Mouse (Mus musculus): ENCODE data around the gene Lrrc49. TPM values are rescaled to one million over a fixed set of nuclear protein-coding genes. Genes with fewer than 3 reads are reported as not detected.

Lrrc49 gene
- total and polyA plus RNA-seq, 2 experiments from 2014 or later = 4.9 to 7.2 TPM

DNA sequence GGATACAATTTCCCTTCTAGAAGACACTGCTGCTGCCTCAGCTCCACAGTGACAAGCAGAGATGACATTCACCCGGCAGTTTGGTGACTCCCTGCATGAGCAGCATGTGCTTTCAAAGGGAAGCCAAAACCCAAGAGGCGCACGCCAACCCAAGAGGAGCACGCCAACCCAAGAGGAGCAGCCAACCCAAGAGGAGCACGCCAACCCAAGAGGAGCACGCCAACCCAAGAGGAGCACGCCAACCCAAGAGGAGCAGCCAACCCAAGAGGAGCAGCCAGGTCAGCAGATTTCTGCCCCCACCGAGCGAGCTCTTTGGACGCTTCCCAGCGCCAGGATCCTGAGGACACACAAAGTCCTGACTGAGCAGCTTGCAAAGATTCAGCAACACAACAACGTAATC, 23.6 kb downstream of the Lrrc49 start:
- Histone ChIP-seq H3K9ac (replicated peaks; ENCODE audit: low read depth, low read length) (no peak overlapping the region), H3K4me2 (ENCODE audit: low read depth, low read length) (no peak overlapping the region), H3K9me3 (replicated peaks; ENCODE audit: control insufficient read depth, low read length) (no peaks in the 10 kb centered on the region), H3K27ac (ENCODE audit: low read depth) (no peak overlapping the region), H3K36me3 (replicated peaks; ENCODE audit: control insufficient read depth, insufficient read depth, low read length) (peaks cover 7% of the 10 kb centered on the region; the same call in 1 of the 2 replicates), H3K4me3 (ENCODE audit: low read depth, low read length) (no peak overlapping the region), H3K27me3 (ENCODE audit: control insufficient read depth, insufficient read depth, low read length) (no peaks in the 10 kb centered on the region), H3K4me1 (ENCODE audit: control insufficient read depth, insufficient read depth) (no peaks in the 10 kb centered on the region)
- ATAC-seq (ENCODE audit: insufficient read depth, low read depth) = no peak
- TF ChIP-seq EP300 (IDR thresholded peaks at IDR 0.05; ENCODE audit: low read depth) = no peak
- no peak for TF ChIP-seq CTCF (IDR thresholded peaks at IDR 0.05; ENCODE audit: low read depth)
- no peak for DNase-seq (ENCODE audit: low spot score)
- WGBS = 87% methylated on average over 12 of the region's 12 CpGs

GRCm38 (mm10) chr9:60662936-60663335, 25.0 kb downstream of the Lrrc49 start:
- Histone ChIP-seq H3K27me3 (ENCODE audit: control insufficient read depth, insufficient read depth, low read length) (no peaks in the 10 kb centered on the region), H3K9me3 (replicated peaks; ENCODE audit: control insufficient read depth, low read length) (no peaks in the 10 kb centered on the region), H3K36me3 (replicated peaks; ENCODE audit: control insufficient read depth, insufficient read depth, low read length) (no peaks in the 10 kb centered on the region; the same call in 1 of the 2 replicates), H3K4me3 (ENCODE audit: low read depth, low read length) (no peak overlapping the region), H3K9ac (replicated peaks; ENCODE audit: low read depth, low read length) (no peak overlapping the region), H3K4me2 (ENCODE audit: low read depth, low read length) (no peak overlapping the region), H3K27ac (ENCODE audit: low read depth) (no peak overlapping the region), H3K4me1 (ENCODE audit: control insufficient read depth, insufficient read depth) (no peaks in the 10 kb centered on the region)
- TF ChIP-seq EP300 (IDR thresholded peaks at IDR 0.05; ENCODE audit: low read depth) = no peak
- no peak for TF ChIP-seq CTCF (IDR thresholded peaks at IDR 0.05; ENCODE audit: low read depth)
- 71% methylated on average over 2 of the region's 2 CpGs for WGBS
- ATAC-seq (ENCODE audit: insufficient read depth, low read depth) = no peak
- no peak for DNase-seq (ENCODE audit: low spot score)

- Histone ChIP-seq H3K36me3 (replicated peaks; ENCODE audit: control insufficient read depth, insufficient read depth, low read length) (no peaks in the 10 kb centered on the region), H3K4me1 (ENCODE audit: control insufficient read depth, insufficient read depth) (no peaks in the 10 kb centered on the region), H3K27ac (ENCODE audit: low read depth) (no peak overlapping the region), H3K9ac (replicated peaks; ENCODE audit: low read depth, low read length) (no peak overlapping the region), H3K4me3 (ENCODE audit: low read depth, low read length) (no peak overlapping the region), H3K4me2 (ENCODE audit: low read depth, low read length) (no peak overlapping the region), H3K9me3 (replicated peaks; ENCODE audit: control insufficient read depth, low read length) (no peaks in the 10 kb centered on the region), H3K27me3 (ENCODE audit: control insufficient read depth, insufficient read depth, low read length) (no peaks in the 10 kb centered on the region)
- DNase-seq (ENCODE audit: low spot score) = no peak
- no peak for ATAC-seq (ENCODE audit: insufficient read depth, low read depth)
- TF ChIP-seq EP300 (IDR thresholded peaks at IDR 0.05; ENCODE audit: low read depth) (no peak), CTCF (IDR thresholded peaks at IDR 0.05; ENCODE audit: low read depth) (no peak)
These were observed 34.4 kb downstream of the Lrrc49 start for GRCm38 (mm10) chr9:60653582-60653981.

GRCm38 (mm10) chr9:60653137-60653536, 34.8 kb downstream of the Lrrc49 start:
- TF ChIP-seq CTCF (IDR thresholded peaks at IDR 0.05; ENCODE audit: low read depth) (no peak), EP300 (IDR thresholded peaks at IDR 0.05; ENCODE audit: low read depth) (no peak)

GRCm38 (mm10) chr9:60650277-60650676, 37.7 kb downstream of the Lrrc49 start:
- no peaks in the 10 kb centered on the region for H3K36me3 ChIP-seq (replicated peaks; ENCODE audit: control insufficient read depth, insufficient read depth, low read length)
- ATAC-seq (ENCODE audit: insufficient read depth, low read depth) (no peak), DNase-seq (ENCODE audit: low spot score) (no peak)
- H3K27ac ChIP-seq (ENCODE audit: low read depth) = no peak overlapping the region
- no peak overlapping the region for H3K4me2 ChIP-seq (ENCODE audit: low read depth, low read length)
- no peak overlapping the region for H3K9ac ChIP-seq (replicated peaks; ENCODE audit: low read depth, low read length)
- H3K27me3 ChIP-seq (ENCODE audit: control insufficient read depth, insufficient read depth, low read length) = no peaks in the 10 kb centered on the region
- no peaks in the 10 kb centered on the region for H3K4me1 ChIP-seq (ENCODE audit: control insufficient read depth, insufficient read depth)
- WGBS = 78% methylated on average over 6 of the region's 6 CpGs
- TF ChIP-seq CTCF (IDR thresholded peaks at IDR 0.05; ENCODE audit: low read depth) = no peak
- TF ChIP-seq EP300 (IDR thresholded peaks at IDR 0.05; ENCODE audit: low read depth) = no peak
- no peaks in the 10 kb centered on the region for H3K9me3 ChIP-seq (replicated peaks; ENCODE audit: control insufficient read depth, low read length)
- no peak overlapping the region for H3K4me3 ChIP-seq (ENCODE audit: low read depth, low read length)

More at GRCm38 (mm10) chr9:60653137-60653536, 34.8 kb downstream of the Lrrc49 start:
- Histone ChIP-seq H3K4me3 (ENCODE audit: low read depth, low read length) (no peak overlapping the region), H3K4me2 (ENCODE audit: low read depth, low read length) (no peak overlapping the region), H3K9me3 (replicated peaks; ENCODE audit: control insufficient read depth, low read length) (no peaks in the 10 kb centered on the region), H3K4me1 (ENCODE audit: control insufficient read depth, insufficient read depth) (no peaks in the 10 kb centered on the region), H3K27ac (ENCODE audit: low read depth) (no peak overlapping the region), H3K9ac (replicated peaks; ENCODE audit: low read depth, low read length) (no peak overlapping the region), H3K27me3 (ENCODE audit: control insufficient read depth, insufficient read depth, low read length) (no peaks in the 10 kb centered on the region), H3K36me3 (replicated peaks; ENCODE audit: control insufficient read depth, insufficient read depth, low read length) (no peaks in the 10 kb centered on the region)
- peak; percentile 22 for DNase-seq (ENCODE audit: low spot score)
- ATAC-seq (ENCODE audit: insufficient read depth, low read depth) = no peak
- 80% methylated on average over 1 of the region's 1 CpGs for WGBS
